Mouse (Mus musculus) embryonic stem cell, embryonic (primary cell): ENCODE data around the gene Hectd1.

Source experiments
- CTCF ChIA-PET, 4 experiments: fragments of 300-600 bp in 2 of 4; fragments of 350-600 bp in 2 of 4; sonication (Branson Sonifier 250); formaldehyde crosslinking; loops; one replicate each; lab custom pipeline; 2022; ENCODE audit warnings: inconsistent platforms in 2 of 4; lab: Charles Lee
- POLR2A ChIA-PET, 4 experiments: fragments of 300-600 bp in 2 of 4; fragments of 350-600 bp in 2 of 4; sonication (Branson Sonifier 250); formaldehyde crosslinking; loops; one replicate each; lab custom pipeline; 2022; ENCODE audit warnings: antibody characterized with exemption in 4 of 4, inconsistent platforms in 1 of 4; lab: Charles Lee

Gene Hectd1

DNA sequence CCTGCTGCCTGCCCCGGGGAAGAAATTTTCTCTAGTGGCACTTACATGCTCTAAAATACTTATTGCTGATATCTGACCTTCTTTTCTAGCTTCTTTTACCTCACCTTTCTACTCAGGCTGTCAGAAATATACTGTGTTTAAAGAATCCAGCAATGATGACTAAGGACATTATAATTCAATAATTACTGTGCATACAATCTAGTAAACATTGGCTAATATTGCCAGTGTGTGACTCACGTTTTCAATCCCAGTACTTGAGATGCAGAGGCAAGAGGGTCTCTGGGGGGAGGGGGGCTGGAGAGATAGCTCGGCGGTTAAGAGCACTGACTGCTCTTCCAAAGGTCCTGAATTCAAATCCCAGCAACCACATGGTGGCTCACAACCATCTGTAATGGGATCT lies 21.0 kb upstream of the Hectd1 start:
- CTCF ChIA-PET: no interaction called here
- POLR2A ChIA-PET: interaction anchor here in 3 of 4 experiments (0.6 to 8.8 kb wide), 16 partner anchors 7 to 1030 kb away, joined by 3 to 86 read pairs (median 7); no protein-coding TSS in a partner anchor

DNA sequence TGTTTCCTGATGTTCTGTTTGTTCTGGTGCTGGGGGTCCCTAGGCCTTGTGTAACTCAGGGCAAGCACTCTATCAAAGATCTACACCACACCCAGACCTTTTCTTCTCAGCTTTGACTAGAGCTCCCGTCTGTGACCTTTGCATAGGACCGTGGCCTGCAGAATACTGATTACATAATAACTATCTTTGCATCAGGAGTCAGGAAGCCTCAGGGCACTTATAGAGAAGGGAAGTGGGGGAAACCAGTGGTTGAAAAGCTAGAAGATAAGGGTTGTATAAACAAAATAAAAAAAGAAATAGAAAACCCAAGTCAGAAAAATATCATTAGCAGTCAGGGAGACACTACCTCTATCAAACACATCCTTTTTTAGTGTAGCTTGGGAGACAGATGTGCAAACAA lies 20.6 kb upstream of the Hectd1 start:
- POLR2A ChIA-PET: interaction anchor here (0.6 to 8.8 kb wide), 22 partner anchors 8 to 158 kb away, joined by 3 to 86 read pairs (median 5); partner anchors contain the start of gene Strn3 (in 1 of the 4)
- CTCF ChIA-PET: interaction anchor here in 1 of 4 experiments (0.6 kb wide), 1 partner anchor 8 kb away, joined by 11 read pairs; no protein-coding TSS in a partner anchor

DNA sequence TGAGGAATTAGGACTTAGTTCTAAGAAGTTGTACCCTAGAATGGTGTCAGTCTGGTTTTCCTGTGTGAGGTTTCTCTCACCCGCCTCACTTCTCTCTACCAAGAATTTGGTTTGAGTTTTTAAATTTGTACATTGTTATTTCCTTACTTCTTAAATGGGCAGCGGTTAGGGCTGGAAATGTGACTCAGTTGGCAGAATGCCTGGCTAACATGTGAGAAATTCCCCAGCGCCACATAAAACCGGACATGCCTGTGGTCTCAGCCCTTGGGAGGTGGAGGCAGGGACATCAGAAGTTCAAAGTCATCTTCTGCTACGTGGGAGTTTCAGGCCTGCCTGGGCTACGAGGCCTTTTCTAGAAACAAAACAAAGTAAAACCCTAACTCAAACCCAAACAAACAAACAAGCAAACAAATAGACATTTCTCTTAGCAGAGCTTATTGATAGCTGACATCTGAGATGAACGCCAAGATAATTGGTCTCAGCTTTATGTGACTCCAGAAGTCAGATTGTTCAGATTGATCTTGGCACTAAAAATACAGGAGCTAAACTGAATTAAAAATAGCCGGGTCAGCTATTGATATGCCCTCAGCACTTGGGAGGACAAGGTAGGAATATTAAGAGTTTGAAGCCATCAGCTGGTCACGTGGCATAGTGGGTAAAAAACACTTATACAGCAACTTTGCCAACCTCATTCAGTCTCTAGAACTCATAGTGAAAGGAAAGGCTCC lies 18.8 kb upstream of the Hectd1 start:
- ChIA-PET POLR2A (interaction anchor here (0.6 to 8.8 kb wide), 11 partner anchors 9 to 1457 kb away, joined by 3 to 86 read pairs (median 10); partner anchors contain the start of gene Hectd1 (in 1 of the 4)), CTCF (no interaction called here)

DNA sequence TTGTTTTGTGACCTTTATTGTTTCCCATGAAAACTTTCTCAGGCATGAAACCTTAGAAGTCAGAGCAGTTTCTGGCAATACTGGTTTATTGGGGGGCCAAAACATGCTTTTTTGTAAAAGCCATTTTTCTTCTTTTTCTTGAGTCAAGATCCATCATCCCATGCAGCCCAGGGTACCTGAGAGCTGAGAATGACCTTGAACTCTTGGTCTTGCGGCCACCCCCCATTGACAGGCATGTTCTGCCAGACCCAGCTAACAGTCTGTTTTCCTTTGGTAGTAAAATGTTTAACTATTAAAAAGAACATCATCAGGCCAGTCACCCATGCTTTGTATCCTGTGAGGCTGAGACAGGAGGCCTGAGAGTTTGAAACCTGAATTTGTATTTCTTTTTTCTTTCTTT lies 15.9 kb upstream of the Hectd1 start:
- ChIA-PET CTCF (interaction anchor here in 2 of 4 experiments (0.7 to 1.0 kb wide), 2 partner anchors 20 to 988 kb away, joined by 3 to 4 read pairs; no protein-coding TSS in a partner anchor), POLR2A (interaction anchor here in 3 of 4 experiments (0.5 to 8.8 kb wide), 41 partner anchors 7 to 1153 kb away, joined by 3 to 86 read pairs (median 5); partner anchors contain the start of genes Hectd1 (in 3 of the 3), Heatr5a (in 2 of the 3), Dtd2 (in 1 of the 3) and Nubpl (in 1 of the 3))

DNA sequence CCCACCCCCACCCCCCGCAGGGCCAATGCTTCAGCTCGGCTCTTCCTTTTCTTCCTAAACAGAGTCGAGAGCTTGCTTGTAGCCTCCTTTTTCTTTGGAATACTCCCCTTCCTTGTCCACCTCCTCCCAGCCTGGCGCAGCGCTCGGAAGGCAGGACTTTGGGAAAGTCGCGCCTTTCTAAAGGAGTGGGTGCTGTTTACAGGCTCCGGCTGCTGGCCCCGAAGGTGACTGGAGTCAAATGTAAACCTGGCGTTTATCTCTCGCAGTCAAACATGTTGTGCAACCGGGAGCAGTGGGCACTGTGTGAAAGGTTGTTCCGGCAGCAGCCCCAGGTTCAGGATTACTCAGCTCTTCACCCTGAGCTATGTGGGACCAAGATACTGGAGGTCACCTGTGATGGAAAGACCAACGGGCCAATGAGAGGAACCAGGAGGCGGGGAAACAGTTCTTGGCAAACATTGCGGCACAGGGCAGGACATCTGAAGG lies 15.5 kb upstream of the Hectd1 start:
- ChIA-PET CTCF (interaction anchor here in 2 of 4 experiments (0.7 to 1.1 kb wide), 3 partner anchors 14 to 988 kb away, joined by 3 to 4 read pairs (median 3); no protein-coding TSS in a partner anchor), POLR2A (interaction anchor here in 3 of 4 experiments (0.5 to 8.8 kb wide), 42 partner anchors 8 to 1154 kb away, joined by 3 to 86 read pairs (median 4); partner anchors contain the start of genes Hectd1 (in 3 of the 3), Heatr5a (in 2 of the 3), Dtd2 (in 1 of the 3) and Nubpl (in 1 of the 3))

DNA sequence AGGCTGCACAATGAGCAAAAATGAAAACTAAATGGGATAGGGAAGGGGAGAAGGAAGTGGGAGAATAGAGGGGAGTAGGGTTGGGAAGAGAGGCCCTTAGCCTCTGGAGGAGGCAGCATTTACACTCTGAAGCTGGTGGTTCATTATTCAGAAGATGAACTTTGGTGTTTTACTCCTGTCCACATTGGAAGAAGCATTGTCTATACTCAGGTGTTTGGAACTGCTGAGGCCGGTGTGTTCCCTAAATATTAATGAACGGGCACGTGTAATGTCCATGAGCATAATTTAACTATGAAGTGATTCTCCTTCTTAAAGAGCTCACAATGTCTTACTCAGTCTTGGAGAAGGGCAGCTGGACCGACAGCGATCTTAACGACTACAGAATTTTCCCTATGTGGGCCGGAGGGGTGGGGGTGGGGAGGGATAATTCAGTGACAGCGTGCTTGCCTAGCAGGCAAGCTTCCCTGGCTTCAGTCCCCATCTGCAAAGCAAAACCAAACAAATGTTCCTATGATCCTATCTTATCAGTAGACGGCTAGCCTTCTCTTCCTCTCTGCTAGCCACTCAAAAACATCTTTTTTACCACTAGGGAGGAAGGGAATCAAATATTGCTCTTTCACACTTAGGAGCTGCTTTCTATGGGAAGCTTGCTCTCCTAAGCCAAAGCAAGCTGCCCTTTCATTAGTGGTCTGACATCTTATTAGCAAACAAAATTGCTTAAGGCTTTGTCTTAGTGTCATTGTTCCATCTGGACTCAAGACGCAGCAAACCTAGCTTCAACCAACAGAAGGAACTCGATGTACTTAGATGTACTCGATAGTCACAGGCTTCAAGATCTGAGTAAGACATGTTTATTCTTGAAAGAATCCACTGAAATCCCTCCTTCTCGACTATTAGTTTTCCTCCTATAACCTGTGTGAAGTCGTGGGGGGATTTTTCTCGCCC lies 14.5 kb upstream of the Hectd1 start:
- ChIA-PET POLR2A (interaction anchor here in 3 of 4 experiments (0.6 to 8.8 kb wide), 27 partner anchors 9 to 253 kb away, joined by 3 to 86 read pairs (median 7); partner anchors contain the start of genes Hectd1 (in 3 of the 3), Dtd2 (in 1 of the 3), Heatr5a (in 1 of the 3) and Nubpl (in 1 of the 3)), CTCF (interaction anchor here in 1 of 4 experiments (1.1 kb wide), 1 partner anchor 13 kb away, joined by 3 read pairs; no protein-coding TSS in a partner anchor)

DNA sequence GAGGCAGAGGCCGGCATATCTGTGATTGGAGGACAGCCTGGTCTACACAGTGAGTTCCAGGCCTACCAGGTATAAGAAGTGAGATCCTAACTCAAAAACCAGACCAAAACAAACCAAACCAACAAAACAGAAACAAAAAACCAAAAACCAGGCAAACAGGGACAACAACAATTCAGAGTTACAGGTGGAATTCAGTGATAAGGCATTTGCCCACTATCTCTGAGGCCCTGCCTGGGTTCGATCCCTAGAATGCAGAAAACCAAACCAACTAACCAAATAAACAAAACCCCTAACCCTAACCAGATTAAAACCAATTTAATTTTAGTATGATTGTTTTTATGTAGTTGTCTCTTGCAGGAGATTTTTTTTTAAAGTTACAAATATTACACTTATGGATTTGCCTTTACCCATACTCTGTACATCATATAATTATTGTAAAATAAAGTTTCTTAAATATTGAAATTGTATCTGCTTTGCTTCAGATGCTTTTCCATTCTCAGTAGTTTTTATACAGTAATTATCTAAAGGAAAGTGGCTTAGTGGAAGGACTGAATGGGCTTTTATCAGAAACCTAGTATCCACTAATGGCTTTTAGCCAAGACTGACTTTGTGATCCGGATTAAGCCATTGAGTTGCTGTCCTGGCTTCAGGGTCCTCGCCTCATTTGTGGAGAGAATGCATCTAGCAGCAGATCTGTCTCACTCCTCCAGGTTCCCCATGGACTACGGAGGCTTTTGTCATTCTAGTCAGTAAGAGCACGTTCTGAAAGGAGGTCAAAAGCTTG lies 12.9 kb upstream of the Hectd1 start:
- CTCF ChIA-PET: no interaction called here

DNA sequence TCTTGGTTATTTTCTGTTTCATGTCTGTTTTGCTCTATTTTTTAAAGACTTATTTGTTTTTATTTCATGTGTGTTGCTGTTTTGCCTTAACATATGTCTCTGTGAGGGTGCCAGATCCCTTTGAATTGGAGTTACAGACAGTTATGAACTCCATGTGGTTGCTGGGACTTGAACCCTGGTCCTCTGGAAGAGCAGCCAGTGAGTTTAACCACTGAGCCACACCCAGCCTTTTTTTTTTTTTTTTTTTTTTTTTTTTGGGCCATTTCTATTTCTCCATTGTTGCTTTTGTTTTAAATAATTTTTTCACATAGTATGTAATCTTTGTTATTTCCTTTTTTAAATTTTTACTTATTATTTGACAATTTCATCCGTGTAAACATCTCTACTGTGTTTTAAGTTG lies 10.5 kb upstream of the Hectd1 start:
- POLR2A ChIA-PET: interaction anchor here in 1 of 4 experiments (1.8 kb wide), 1 partner anchor 19 kb away, joined by 10 read pairs; no protein-coding TSS in a partner anchor

More for the DNA sequence above, 12.9 kb upstream of the Hectd1 start:
- POLR2A ChIA-PET: interaction anchor here in 2 of 4 experiments (4.4 to 8.8 kb wide), 4 partner anchors 10 to 16 kb away, joined by 32 to 86 read pairs (median 59); partner anchors contain the start of gene Hectd1 (in 2 of the 2)

DNA sequence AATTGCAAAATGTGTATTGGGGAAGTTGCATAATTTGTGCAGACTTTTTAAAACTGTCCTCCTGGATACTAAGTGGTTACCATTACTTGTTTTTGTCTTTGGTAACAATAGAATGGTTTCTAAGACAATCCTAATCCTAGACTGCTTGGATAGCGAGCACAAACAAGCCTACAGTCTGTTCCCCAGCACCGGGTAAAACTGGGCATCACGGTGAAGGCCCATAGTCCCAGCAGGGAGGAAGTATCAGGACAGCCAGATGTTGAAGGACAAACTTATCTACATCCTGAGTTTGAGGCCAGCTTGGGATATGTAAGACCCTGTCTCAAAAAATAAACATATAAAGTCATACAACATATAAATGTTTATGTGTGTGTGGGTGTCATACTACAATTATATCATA lies 5.9 kb upstream of the Hectd1 start:
- CTCF ChIA-PET: interaction anchor here in 1 of 4 experiments (0.6 kb wide), 1 partner anchor 347 kb away, joined by 3 read pairs; no protein-coding TSS in a partner anchor
- POLR2A ChIA-PET: interaction anchor here in 1 of 4 experiments (0.5 to 2.7 kb wide), 3 partner anchors 9 to 31 kb away, joined by 3 to 11 read pairs (median 3); no protein-coding TSS in a partner anchor

More for the DNA sequence above, 10.5 kb upstream of the Hectd1 start:
- CTCF ChIA-PET: no interaction called here

DNA sequence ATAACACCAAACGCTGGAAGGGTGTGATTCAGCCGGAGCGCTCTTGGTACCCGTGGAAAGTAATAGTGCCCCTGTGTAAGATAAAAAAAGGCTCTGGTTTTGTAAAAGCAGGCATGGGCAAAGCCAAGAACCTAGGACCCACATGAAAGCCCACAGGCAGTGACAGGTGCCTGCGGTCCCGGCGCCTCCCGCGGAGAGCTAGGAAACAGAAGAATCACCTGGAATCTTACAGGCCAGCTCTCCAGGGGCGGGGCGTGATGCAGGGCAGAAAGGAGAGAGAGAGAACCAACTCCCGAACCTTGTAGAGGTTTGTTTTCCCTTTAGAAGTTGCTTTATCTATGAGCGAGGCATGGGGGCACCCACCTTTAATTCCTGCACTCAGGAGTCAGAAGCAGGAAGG lies 2.6 kb upstream of the Hectd1 start:
- CTCF ChIA-PET: interaction anchor here in 3 of 4 experiments (0.6 to 1.3 kb wide), 3 partner anchors 14 to 129 kb away, joined by 3 read pairs; no protein-coding TSS in a partner anchor
- POLR2A ChIA-PET: interaction anchor here in 3 of 4 experiments (0.5 to 7.0 kb wide), 15 partner anchors 9 to 174 kb away, joined by 3 to 67 read pairs (median 5); partner anchors contain the start of genes Dtd2 (in 1 of the 3) and Strn3 (in 1 of the 3)

DNA sequence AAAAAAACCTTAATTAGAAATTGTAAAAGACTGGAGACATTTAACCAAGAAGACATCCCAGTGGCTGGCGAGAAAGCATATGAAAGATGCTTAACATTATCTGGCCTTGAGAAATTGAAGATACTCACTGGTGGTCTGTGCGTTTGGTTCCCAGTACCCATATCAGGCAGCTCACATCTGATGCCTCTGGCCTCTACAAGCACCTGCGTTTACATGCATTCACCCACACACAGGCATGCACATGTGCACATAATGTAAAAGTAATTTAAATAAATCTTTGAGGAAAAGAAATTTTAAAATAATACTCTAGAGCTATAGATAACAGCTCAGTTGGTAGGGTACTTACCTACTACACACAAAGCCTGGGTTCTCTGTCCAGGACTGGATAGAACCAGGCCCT lies 2.0 kb upstream of the Hectd1 start:
- ChIA-PET POLR2A (interaction anchor here in 3 of 4 experiments (0.5 to 7.0 kb wide), 16 partner anchors 11 to 175 kb away, joined by 3 to 67 read pairs (median 5); partner anchors contain the start of genes Dtd2 (in 1 of the 3), Heatr5a (in 1 of the 3) and Strn3 (in 1 of the 3)), CTCF (interaction anchor here in 2 of 4 experiments (0.6 to 1.3 kb wide), 3 partner anchors 9 to 23 kb away, joined by 3 read pairs; no protein-coding TSS in a partner anchor)

DNA sequence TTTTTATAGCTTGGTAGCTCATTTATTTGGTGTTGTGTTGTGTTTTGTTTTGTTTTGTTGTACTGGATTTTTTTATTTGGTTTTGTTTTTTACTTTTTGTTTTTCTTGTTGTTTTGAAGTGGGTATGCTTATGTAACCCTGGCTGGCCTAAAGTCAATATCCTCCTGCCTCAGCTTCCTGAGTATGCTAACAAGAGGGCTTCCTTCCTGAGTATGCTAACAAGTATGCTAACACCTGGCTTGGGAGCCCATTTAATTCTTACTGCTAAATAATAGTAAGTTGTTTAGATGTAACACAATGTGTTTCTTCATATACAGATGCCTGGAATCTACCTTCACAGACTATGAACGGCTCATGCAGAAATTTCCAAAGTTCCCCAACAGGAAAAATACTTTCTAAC lies 1.3 kb upstream of the Hectd1 start:
- CTCF ChIA-PET: interaction anchor here in 1 of 4 experiments (0.6 to 0.8 kb wide), 3 partner anchors 8 to 164 kb away, joined by 3 read pairs; no protein-coding TSS in a partner anchor
- POLR2A ChIA-PET: interaction anchor here in 3 of 4 experiments (1.0 to 7.0 kb wide), 11 partner anchors 11 to 140 kb away, joined by 3 to 67 read pairs (median 9); partner anchors contain the start of gene Heatr5a (in 1 of the 3)

DNA sequence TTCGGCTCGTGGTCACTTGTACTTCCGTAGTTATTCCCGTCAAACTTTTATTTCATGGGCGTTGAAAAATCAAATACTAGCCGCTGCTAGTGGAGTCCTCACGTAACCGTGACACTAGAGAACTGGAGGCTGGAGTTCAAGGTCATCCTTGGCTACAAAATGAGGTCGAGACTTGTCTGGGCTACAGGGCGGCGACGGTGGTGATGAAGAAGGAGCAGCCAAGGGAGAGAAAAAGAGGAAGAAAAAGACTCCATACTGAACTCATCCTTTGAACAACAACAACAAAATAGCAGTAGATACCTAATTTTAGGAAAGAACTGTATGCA lies 704 bp upstream of the Hectd1 start:
- POLR2A ChIA-PET: interaction anchor here in 3 of 4 experiments (1.1 to 7.0 kb wide), 9 partner anchors 10 to 115 kb away, joined by 3 to 67 read pairs (median 9); no protein-coding TSS in a partner anchor
- CTCF ChIA-PET: interaction anchor here in 1 of 4 experiments (0.6 to 0.8 kb wide), 2 partner anchors 14 to 164 kb away, joined by 3 read pairs; no protein-coding TSS in a partner anchor

DNA sequence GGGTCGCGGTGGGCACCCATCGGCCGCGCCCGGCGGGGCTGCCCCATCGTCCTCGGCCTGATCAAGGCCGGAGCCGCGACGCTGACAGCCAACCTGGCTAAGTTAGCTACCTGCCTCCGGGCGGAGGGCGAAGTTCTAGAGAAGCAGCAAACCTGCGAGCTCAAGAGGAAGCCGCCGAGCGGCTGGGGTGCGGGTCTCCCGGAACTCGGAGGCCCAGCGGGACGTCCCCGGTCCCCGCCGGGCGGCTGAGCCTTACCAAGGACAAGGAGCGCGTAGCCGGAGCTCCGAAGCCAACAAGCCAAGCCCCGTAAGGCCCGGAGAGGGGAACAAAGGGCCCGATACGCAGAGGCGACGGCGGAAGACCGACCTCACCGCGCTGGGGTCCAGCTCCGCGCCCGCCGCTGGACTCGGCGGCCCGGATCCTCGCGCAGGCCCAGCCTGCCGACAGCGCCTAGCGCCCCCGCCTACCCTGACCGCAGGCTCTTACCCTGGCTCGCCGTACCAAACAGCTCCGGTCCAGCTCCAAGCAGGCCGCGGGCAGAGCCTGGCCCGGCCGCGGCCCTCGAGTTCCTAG lies 533 bp downstream of the Hectd1 start:
- POLR2A ChIA-PET: interaction anchor here (0.6 to 7.0 kb wide), 41 partner anchors 8 to 674 kb away, joined by 3 to 67 read pairs (median 4); partner anchors contain the start of genes Heatr5a (in 2 of the 4), Ap4s1 (in 1 of the 4), Dtd2 (in 1 of the 4) and Strn3 (in 1 of the 4)
- CTCF ChIA-PET: interaction anchor here in 1 of 4 experiments (0.8 kb wide), 1 partner anchor 8 kb away, joined by 5 read pairs; no protein-coding TSS in a partner anchor

DNA sequence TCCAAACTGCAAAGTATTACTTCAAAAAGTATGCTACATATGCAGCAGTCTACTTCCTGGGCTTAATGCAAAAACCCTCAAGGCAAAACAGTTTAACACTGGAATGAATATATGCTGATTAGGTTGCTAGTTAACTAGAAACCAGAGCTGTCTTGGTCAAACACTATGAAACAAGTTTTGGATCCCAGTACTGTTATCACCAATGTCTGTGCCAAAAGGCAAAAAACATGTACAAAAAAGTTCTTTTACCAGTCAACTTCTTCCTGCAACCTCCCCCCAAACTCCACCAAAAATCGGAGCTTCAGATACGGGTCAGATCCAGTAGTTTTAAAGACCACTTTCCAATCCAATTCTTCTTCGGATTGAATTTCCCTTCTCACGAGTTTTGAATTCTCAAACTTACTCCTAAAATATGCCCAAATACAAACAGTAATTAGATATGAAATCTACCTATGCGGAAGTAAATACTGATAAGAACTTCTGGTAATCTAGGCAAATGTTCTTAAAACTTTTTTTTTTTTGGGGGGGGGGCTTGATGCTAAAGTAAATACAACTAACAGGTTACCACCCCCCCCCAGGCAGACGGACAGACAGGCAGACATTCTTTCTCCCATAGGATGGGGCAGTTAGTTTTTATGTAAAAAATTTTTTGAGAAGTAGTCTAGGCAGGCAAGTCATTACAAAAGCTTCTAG lies 1.2 kb downstream of the Hectd1 start:
- POLR2A ChIA-PET: interaction anchor here (0.6 to 7.0 kb wide), 44 partner anchors 8 to 675 kb away, joined by 3 to 67 read pairs (median 4); partner anchors contain the start of genes Heatr5a (in 2 of the 4), Ap4s1 (in 1 of the 4), Dtd2 (in 1 of the 4) and Strn3 (in 1 of the 4)
- CTCF ChIA-PET: interaction anchor here in 1 of 4 experiments (0.8 kb wide), 1 partner anchor 8 kb away, joined by 5 read pairs; no protein-coding TSS in a partner anchor
